Mouse (Mus musculus): ENCODE results near the gene Gtf3c2.
A peak's percentile ranks its signal among the peaks of the same experiment; 100 is the strongest.

Gene Gtf3c2

GRCm38 (mm10) chr5:31198170-31198569 is 18.2 kb upstream of the Gtf3c2 start:
- DNase-seq (ENCODE audit: low spot score), result no peak

- DNase-seq (ENCODE audit: low spot score), result no peak
Measured at GRCm38 (mm10) chr5:31197072-31197471, 17.1 kb upstream of the Gtf3c2 start.

GRCm38 (mm10) chr5:31196207-31196606 is 16.3 kb upstream of the Gtf3c2 start:
- no peak for DNase-seq (ENCODE audit: low spot score)

GRCm38 (mm10) chr5:31195671-31196070 is 15.7 kb upstream of the Gtf3c2 start:
- no peak for DNase-seq (ENCODE audit: low spot score)

DNA sequence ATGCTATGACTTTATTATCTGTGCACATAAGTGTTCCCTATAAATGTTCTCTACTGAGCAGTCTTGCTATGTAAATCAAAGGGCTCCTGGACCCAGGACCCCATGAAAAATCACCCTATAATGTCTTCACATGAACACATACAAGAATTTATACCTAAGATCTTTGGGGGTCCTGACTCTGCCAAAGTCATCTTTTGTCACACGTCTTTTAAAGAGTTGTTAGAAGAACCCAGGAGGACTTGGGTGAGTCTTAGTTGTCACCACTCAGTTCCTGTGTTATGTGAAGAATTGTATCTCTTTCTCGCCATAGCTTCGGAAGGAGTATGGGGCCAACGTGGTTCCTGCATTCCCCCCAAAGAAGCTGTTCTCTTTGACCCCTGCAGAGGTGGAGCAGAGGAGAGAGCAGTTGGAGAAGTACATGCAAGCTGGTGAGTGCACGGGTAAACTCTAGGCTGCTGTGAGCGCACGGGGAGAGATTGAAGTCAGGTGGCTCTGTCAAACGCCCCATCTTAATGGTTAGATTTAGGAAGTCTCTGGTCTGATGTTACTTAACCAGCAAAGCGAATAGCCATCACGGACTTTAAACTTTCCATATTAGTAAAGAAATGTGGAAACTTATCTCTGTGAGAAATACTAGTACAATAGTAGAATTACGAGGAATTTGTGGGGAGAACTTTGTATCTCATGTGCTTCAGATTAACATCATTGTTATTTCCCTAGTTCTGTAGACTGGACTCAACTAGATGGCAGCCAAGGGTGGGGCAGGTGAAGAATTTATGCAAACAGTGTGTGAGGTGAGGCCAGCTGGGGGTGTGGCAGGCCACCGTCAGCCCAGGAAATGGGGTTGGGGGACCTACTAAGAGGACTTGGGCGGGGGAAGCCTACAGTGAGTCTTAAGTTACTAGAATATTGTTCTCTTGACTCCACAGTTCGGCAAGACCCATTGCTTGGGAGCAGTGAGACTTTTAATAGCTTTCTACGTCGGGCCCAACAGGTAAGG is 14.8 kb upstream of the Gtf3c2 start:
- DNase-seq (ENCODE audit: low spot score), result no peak

- no peak for DNase-seq (ENCODE audit: low spot score)
Measured at GRCm38 (mm10) chr5:31193631-31194281, 13.8 kb upstream of the Gtf3c2 start.

DNA sequence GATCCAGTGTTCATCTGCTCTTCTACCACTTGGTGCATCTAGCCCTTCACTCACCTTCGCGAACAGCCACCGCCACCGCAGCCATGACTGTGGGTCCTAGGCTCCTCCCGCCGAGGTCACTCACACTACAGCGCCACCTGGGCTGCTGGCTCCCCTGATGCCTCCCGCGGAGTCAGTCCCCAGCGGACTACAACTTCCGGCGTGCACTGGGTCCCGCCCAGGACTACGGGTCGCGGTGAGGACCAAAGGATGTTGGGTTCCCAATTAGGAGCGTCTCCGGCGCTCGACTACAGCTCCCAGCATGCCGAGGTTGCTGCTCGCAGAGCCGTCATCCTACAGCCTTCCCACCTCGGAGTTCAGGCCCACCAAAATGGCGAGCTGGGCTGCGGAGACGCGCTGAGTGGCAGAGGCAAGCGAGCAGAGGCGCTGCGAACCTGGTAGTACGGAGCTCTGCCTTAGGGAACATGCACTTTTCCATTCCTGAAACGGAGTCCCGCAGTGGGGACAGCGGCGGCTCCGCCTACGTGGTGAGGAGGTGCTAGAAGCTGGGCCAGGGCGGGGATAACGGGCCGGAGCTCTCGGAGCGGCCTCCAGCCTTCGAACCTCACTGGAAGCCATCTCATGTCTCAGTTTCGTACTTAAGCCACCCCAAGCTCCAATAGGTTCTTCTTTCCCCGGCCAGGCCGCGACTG is 13.1 kb upstream of the Gtf3c2 start, which contains the start of the genes Snx17 and Eif2b4:
Gene Snx17 (plus strand): TSS at position 289 of the 692 bp plus-strand sequence.
Gene Eif2b4 (minus strand): TSS at position 492 of the 692 bp plus-strand sequence.
- peak; percentile 100 for DNase-seq (ENCODE audit: low spot score)

GRCm38 (mm10) chr5:31192045-31192938 is 12.3 kb upstream of the Gtf3c2 start:
- DNase-seq (ENCODE audit: low spot score), result no peak

GRCm38 (mm10) chr5:31190201-31190600 is 10.3 kb upstream of the Gtf3c2 start:
- DNase-seq (ENCODE audit: low spot score), result no peak

DNA sequence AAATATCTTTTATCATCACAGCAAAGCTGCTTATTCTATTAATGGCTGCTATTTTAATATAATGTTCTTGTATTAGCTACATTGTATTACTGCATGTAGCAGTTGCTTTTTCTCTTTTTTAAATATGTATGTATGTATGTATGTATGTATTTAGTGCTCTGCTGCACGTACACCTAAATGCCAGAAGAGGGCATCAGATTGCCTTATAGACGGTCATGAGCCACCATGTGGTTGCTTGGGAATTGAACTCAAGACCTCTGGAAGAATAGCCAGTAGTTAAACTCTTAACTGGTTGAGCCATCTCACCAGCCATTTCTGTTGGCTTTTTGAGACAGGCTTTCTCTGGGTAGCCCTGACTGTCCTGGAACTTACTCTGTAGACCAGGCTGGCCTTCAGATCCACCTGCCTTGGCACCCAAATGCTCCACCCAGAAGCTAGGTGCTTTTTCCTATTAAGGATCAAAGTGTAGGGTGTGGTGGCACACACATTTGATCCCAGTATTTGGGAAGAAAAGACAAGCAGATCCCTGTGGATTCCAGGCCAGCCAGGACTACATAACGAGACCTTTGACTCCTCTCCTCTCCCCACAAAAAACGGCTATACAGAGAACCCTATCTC is 8.4 kb upstream of the Gtf3c2 start:
- no peak for DNase-seq (ENCODE audit: low spot score)

DNA sequence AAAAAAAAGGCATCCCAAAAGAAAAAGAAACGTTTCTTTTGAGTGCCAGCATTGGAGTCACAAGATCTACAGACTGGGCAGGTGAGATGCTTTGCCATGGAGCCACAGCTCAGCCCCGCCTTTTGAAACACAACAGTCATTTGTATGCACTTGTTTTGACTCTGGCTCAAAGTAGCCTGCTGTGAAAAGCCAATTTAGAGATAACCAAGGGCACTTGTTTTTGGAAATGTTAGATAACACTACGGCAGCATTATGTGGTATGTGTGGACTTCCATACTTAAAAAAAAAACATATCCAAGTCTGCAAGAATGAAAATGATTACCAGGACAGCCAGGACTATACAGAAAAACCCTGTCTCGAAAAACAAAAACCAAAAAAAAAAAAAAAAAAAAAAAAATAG is 3.7 kb upstream of the Gtf3c2 start:
- DNase-seq (ENCODE audit: low spot score), result no peak

DNA sequence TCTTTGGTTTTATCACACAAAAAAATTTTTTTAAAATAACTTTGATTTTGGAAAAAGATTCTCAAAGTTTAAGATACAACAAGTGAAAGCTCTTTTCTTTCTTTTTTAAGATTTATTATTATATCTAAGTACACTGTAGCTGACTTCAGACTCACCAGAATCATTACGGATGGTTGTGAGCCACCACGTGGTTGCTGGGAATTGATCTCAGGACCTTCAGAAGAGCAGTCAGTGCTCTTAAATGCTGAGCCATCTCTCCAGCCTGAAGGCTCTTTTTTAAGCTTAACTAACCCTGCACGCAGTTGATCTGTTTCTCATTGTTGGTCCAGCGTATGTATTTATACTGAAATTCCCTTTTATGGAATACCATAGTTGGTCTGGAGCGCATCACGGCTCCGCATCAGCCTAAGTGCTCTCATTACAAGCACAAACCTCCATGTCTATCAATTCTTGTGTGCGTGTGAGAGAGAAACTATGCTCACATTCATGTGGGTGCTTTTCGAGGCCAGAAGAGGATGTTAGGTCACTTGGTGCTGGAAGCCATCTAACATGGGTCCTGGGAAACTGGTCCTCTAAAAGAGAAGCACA is 1.3 kb upstream of the Gtf3c2 start:
- DNase-seq (ENCODE audit: low spot score), result no peak

GRCm38 (mm10) chr5:31179301-31179765 is 611 bp downstream of the Gtf3c2 start:
- no peak for DNase-seq (ENCODE audit: low spot score)

- no peak for DNase-seq (ENCODE audit: low spot score)
Measured at GRCm38 (mm10) chr5:31168630-31169029, 11.3 kb downstream of the Gtf3c2 start.

GRCm38 (mm10) chr5:31164878-31165277 is 15.1 kb downstream of the Gtf3c2 start:
- no peak for DNase-seq (ENCODE audit: low spot score)

GRCm38 (mm10) chr5:31162462-31162861 is 17.5 kb downstream of the Gtf3c2 start:
- DNase-seq (ENCODE audit: low spot score), result no peak

GRCm38 (mm10) chr5:31154152-31154553 is 25.8 kb downstream of the Gtf3c2 start, which contains the start of gene Mpv17:
TSS of gene Mpv17 (minus strand) at chr5:31154251.
- peak; percentile 51 for DNase-seq (ENCODE audit: low spot score)

GRCm38 (mm10) chr5:31153516-31154151 is 26.3 kb downstream of the Gtf3c2 start:
- DNase-seq (ENCODE audit: low spot score), result no peak

GRCm38 (mm10) chr5:31151746-31152145 is 28.2 kb downstream of the Gtf3c2 start:
- DNase-seq (ENCODE audit: low spot score), result no peak

- no peak for DNase-seq (ENCODE audit: low spot score)
Measured at GRCm38 (mm10) chr5:31149781-31150180, 30.2 kb downstream of the Gtf3c2 start.
